Mouse (Mus musculus): ENCODE data around the gene Cdh26. TPM values are rescaled to one million over a fixed set of nuclear protein-coding genes. Genes with fewer than 3 reads are reported as not detected.

The Cdh26 gene
- total RNA-seq, 2 experiments from 2014 or later = 0.31 to 0.39 TPM

- DNase-seq = no peak
- intact Hi-C loops (cut with DNase I) = no loop called here
Observed at GRCm38 (mm10) chr2:178433495-178433894, 3.2 kb downstream of the Cdh26 start.

GRCm38 (mm10) chr2:178433903-178434302 is 3.6 kb downstream of the Cdh26 start:
- intact Hi-C loops (cut with DNase I) = no loop called here
- DNase-seq = no peak

GRCm38 (mm10) chr2:178437311-178437710 is 7.0 kb downstream of the Cdh26 start:
- intact Hi-C loops (cut with DNase I) = no loop called here
- no peak for DNase-seq

- intact Hi-C loops (cut with DNase I) = no loop called here
- no peak for DNase-seq
Observed at GRCm38 (mm10) chr2:178449386-178449785, 19.1 kb downstream of the Cdh26 start.

GRCm38 (mm10) chr2:178450236-178450635 is 19.9 kb downstream of the Cdh26 start:
- DNase-seq = no peak
- intact Hi-C loops (cut with DNase I) = no loop called here

GRCm38 (mm10) chr2:178450961-178451360 is 20.6 kb downstream of the Cdh26 start:
- DNase-seq = no peak
- intact Hi-C loops (cut with DNase I) = no loop called here

- DNase-seq = no peak
- intact Hi-C loops (cut with DNase I) = no loop called here
Observed at GRCm38 (mm10) chr2:178454664-178455516, 24.6 kb downstream of the Cdh26 start.

- intact Hi-C loops (cut with DNase I) = no loop called here
- no peak for DNase-seq
Observed at GRCm38 (mm10) chr2:178457414-178457813, 27.1 kb downstream of the Cdh26 start.

- no peak for DNase-seq
- intact Hi-C loops (cut with DNase I) = no loop called here
Observed at GRCm38 (mm10) chr2:178460353-178460752, 30.0 kb downstream of the Cdh26 start.

- intact Hi-C loops (cut with DNase I) = no loop called here
- DNase-seq = no peak
Observed at GRCm38 (mm10) chr2:178471546-178472480, 41.5 kb downstream of the Cdh26 start.

- DNase-seq = no peak
- intact Hi-C loops (cut with DNase I) = no loop called here
Observed at GRCm38 (mm10) chr2:178473916-178474315, 43.6 kb downstream of the Cdh26 start.

- intact Hi-C loops (cut with DNase I) = no loop called here
- no peak for DNase-seq
Observed at GRCm38 (mm10) chr2:178477228-178477627, 46.9 kb downstream of the Cdh26 start.

GRCm38 (mm10) chr2:178479011-178479410 is 48.7 kb downstream of the Cdh26 start:
- intact Hi-C loops (cut with DNase I) = no loop called here
- DNase-seq = no peak

GRCm38 (mm10) chr2:178480932-178481331 is 50.6 kb downstream of the Cdh26 start:
- DNase-seq = peak; percentile 11 to 58

GRCm38 (mm10) chr2:178483462-178483861 is 53.1 kb downstream of the Cdh26 start:
- no peak for DNase-seq
- intact Hi-C loops (cut with DNase I) = no loop called here

More at GRCm38 (mm10) chr2:178480932-178481331, 50.6 kb downstream of the Cdh26 start:
- intact Hi-C loops (cut with DNase I) = no loop called here

GRCm38 (mm10) chr2:178488276-178488675 is 57.9 kb downstream of the Cdh26 start:
- intact Hi-C loops (cut with DNase I) = no loop called here

GRCm38 (mm10) chr2:178490245-178490920 is 60.1 kb downstream of the Cdh26 start:
- intact Hi-C loops (cut with DNase I) = no loop called here
- DNase-seq = no peak

More at GRCm38 (mm10) chr2:178488276-178488675, 57.9 kb downstream of the Cdh26 start:
- DNase-seq = no peak

GRCm38 (mm10) chr2:178494066-178494465 is 63.7 kb downstream of the Cdh26 start:
- intact Hi-C loops (cut with DNase I) = no loop called here
- peak; percentile 60 to 76 for DNase-seq

- DNase-seq = no peak
- intact Hi-C loops (cut with DNase I) = no loop called here
Observed at GRCm38 (mm10) chr2:178495816-178496215, 65.5 kb downstream of the Cdh26 start.

- no peak for DNase-seq
- intact Hi-C loops (cut with DNase I) = no loop called here
Observed at GRCm38 (mm10) chr2:178497900-178498299, 67.6 kb downstream of the Cdh26 start.

GRCm38 (mm10) chr2:178498409-178498808 is 68.1 kb downstream of the Cdh26 start:
- intact Hi-C loops (cut with DNase I) = no loop called here
- peak; percentile 27 to 50 for DNase-seq
